Mouse (Mus musculus): ENCODE data around the gene Susd5.

GRCm38 (mm10) chr9:114009526-114009925, 47.4 kb upstream of the Susd5 start:
- TF ChIP-seq EP300 (optimal IDR thresholded peaks at IDR 0.05) (no peak), CTCF (IDR thresholded peaks at IDR 0.05; ENCODE audit: low read depth) (no peak)

All from stomach, postnatal 0 days (tissue).